Mouse (Mus musculus) megakaryocyte progenitor cell, adult 5-6 weeks (primary cell): Measurements from ENCODE around the gene Kcnj1. TPM values are rescaled to one million over a fixed set of nuclear protein-coding genes. Genes with fewer than 3 reads are reported as not detected.
A peak's percentile ranks its signal among the peaks of the same experiment; 100 is the strongest.

Source experiments
- ATAC-seq: replicated peaks from 2 replicates; pipeline ENCODE4 v1.8.0; 2016; ENCODE audit warnings: mild to moderate bottlenecking, moderate TSS enrichment, inconsistent platforms; ENCODE audit not compliant: poor library complexity
- total RNA-seq, 2 experiments: library from RNA; stranded (forward) in 1 of 2; stranded (reverse) in 1 of 2; fragments of 157-497, 149-512 nt in 1 of 2; fragments of 200-1000 nt in 1 of 2; gene quantifications; 2 replicates each; pipeline versions ENCODE4 v1.2.3 to v1.2.4; 2015 to 2017

The Kcnj1 gene
- total RNA-seq (2015) (not detected in 2 replicates), total RNA-seq (2017) (not detected in 2 replicates)

DNA sequence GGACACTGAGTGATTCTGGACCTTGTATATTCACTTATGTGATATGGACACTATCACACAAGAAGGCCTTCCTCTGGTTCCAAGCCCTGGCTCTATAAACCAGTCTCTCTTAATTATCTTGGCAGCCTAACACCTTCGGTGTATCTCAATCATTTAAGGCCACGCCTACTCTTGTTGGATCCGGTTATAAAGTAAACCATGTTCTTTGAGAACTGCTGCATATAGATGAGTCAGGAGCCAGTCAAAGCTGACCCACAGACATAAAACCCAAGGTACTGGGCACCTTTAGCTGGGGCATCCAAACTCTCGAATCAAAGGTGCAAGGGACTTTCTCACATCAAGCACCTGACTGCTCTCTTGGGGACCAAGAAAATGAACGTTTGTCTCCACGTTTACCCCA, at the start of gene Kcnj1:
Gene Kcnj1, plus strand, starts transcription at position 292 of the 400 bp plus-strand sequence.
- no peak for ATAC-seq

DNA sequence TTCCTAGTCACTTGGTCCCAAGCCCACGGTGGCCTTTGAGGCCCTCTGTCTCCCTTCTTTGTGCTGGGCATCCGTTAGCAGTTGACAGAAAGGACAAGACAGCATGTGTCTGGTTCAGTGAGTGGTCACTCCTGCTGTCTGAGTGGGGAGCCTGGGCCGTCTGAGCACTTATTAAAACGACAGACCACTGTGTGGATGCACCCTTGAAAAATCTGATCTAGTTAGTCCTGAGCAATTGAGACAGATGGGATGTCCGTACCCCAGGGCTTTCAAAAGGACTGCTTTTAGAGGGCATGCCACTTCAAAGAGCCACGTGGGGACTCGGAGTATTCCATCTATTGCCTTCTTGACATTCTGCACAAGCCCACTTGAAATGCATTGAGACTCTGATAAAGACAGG, 48.7 kb upstream of the Kcnj1 start:
- no peak for ATAC-seq

DNA sequence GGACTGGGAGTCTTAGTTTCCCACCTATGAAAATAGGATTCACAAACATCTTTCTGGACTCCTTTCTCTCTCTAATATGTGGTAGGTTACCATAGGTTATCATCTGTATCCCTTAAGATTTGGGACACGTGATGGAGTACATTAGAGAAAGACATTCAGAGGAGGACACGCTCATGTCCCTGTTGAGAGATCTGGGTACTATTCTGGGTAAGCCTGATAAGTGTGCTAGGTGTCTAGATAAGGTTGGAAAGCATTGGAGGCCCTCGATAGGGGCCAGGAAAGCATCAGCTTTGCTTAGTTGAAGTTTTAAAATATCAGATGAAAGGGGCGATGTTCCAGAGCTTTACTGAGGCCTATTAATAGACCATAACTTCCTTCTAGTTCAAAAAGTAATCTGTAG, 43.5 kb upstream of the Kcnj1 start:
- no peak for ATAC-seq

DNA sequence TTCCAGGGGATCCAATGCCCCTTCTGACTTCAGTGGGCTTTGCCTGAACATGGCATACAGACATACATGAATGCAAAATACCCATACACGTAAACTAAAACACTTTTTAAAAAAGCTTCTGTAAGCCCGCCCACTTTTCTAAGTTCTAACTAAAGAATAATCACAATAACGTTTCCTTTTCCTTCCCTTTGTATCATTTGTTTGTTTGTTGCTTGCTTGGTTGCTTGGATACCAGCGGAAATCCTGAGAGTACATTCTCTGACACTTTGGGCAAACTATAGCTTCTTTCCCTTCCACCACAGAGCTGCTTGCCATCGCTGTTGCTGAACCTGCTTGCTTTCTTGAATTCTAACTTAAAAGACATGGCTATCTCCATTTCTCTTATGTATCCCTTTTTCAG, 41.1 kb upstream of the Kcnj1 start:
- ATAC-seq = no peak

DNA sequence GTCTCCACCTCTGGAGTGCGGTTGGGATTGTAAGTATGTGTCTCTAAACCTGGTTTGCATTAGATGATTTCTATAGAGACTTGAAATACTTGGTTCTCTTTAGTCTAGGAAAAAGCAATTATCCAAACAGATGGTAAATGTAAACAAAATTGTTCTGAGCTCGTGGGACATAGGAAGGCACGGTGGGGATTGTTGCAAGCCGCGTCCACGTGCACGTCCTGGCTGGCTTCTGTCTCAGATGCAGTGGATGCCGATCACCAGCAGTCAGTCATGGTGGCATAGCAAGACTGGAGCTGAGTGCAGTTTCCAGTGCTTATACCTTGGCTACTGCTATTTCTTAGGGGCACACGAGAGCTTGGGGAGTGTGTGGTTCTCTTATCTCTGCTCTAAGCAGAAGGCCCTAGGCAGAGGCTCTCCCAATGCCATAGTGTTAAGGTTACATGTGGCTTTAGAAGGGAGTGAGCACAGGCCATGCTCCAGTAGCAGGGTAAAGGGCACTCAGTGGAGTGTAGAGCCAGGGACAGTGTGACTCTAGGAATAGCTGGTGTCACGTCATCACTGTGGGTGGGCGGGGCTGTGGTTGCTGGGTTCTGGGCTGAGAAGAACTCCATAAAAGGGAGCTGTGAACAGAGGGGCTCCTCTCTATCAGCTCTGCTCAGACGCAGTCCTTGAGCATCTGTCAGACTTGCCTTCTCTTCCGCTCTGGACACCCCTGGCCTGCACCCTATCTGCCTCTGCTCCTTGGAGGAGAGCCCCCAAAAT, 36.7 kb upstream of the Kcnj1 start:
- peak; percentile 54 for ATAC-seq

DNA sequence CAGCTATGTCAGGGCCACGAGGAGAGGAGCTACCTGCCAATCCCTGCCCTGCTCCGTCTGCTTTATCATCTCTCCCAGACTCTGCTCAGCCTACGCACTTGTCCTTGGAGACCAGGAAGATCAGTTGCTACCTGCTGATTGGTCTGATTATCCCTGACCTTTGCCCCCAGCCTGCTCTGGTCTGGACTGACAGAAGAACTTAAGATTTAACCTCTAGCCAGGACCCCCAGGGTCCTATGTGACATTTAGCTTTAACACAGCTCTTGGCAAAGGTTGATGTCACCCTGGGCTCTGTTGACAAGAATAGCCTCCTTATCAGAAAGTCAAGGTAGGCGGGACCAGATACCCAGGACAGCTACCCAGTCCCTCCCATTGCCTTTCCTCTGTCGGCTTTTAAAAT, 31.5 kb upstream of the Kcnj1 start:
- peak; percentile 59 for ATAC-seq

DNA sequence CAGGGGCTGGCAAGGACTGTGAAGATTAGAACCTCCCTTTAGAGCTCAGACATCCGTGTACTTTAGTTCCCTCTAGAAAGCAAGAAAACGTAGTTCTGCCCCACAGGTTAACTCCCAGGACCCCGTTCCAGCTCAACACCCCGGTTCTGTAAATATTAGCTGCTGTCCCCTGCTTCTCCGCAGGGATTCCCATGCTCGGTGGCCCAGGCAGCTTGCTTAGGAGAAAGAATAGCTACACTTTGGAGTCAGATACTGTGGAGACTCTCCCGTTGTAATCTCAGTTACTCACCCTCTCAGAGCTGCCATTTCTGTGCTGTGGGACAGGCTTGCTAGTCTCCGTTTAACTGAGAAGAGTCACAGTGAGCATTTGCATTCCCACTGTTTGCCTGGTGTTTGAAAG, 29.4 kb upstream of the Kcnj1 start:
- no peak for ATAC-seq

DNA sequence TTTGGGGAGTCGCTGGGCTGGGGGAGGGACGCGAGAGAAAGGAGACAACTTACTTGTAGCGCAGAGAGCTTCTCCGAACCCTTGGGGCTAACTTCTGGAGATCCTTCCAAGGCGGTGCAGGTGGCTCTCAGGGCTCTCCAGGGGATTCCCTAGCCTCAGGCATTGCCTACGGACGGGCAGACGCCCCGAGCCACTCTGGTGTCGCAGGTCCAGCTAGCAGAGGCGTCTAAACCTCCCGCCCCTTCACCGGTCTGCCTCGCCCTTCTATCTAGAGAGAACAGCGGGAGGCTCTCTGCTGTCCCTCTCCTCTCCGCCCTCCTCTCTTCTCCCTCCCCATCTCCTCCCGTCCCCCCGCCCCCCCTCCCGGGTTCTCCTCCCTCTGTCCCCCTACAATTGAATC, 28.2 kb upstream of the Kcnj1 start, which contains the start of gene Kcnj5:
Gene Kcnj5, minus strand, starts transcription at position 300 of the 400 bp plus-strand sequence.
- ATAC-seq = peak; percentile 36; the same call in 1 of the 2 replicates

DNA sequence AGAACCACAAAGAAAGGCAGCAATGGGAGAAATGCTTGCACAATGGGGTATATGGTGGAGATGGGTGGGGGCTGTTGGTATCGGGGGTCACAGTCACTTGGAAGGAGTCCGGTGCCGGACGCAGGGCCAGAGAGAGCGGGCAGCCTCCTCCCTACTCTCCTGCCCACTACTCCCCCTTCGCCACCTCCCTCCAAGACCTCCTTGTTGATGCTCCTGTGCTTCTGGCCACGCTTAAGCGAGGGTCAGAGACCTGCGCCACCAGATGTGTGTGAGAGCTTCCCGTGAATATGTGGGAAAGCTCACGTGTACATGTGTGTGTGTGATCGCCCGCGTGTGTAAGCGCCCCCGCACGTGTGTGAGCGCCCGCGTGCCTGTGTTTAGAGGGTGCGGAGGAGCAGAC, 27.8 kb upstream of the Kcnj1 start:
- no peak for ATAC-seq

DNA sequence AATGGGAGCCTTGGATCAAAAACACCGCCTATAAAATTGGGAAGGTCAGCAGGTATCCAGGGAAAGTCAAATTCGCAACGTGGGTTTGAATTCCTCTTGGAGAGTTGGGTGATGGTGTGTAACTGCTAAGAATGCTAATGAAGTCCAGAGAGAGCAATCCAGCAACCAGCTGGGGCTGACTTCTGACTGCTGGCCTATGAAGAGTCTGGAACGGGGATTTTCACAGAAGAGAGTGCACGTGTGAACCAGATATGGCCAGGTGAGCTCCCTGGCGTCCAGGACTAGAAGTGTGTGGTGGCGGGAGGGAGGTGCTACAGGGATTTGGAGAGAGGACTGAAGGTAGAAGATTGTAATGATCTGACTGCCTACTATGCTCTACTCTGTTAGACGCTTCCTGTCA, 24.2 kb upstream of the Kcnj1 start:
- ATAC-seq = no peak

DNA sequence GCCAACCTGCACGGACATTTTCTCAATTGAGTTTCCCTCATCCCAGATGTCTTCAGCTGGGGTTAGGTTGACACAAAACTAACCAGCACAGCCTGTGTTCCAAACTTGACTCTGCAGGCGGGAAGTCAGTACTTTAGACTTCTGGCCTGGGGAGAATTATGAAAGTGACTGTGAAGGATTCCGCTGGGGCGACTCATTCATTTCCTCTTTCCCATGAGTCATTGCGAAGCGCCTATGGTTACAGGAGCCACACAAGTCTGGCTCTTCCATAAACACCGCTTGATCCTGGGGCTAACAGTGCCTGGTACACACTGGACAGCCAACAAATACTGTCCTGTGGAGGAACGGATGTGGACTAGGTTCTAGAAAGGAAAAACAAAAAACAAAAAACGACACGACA, 22.9 kb upstream of the Kcnj1 start:
- peak; percentile 38 for ATAC-seq

DNA sequence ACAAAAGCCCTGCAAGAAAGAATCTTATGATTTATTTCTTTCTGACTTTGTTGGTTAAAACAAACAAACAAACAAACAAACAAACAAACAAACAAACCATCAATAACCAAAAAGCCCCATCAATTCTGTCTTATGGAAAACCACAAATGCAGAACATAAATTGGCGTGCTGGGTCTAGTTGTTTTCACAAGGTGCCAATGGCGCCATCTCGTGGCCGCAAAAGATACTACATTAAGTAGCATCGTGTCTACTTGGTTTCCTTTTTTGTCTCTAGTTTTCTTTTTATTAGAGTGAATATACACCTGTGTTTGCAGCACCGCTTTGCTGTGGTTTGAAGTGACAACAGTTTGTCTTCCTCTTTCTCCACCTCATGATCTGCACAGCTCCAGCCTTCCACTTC, 22.0 kb upstream of the Kcnj1 start:
- peak; percentile 74 for ATAC-seq

DNA sequence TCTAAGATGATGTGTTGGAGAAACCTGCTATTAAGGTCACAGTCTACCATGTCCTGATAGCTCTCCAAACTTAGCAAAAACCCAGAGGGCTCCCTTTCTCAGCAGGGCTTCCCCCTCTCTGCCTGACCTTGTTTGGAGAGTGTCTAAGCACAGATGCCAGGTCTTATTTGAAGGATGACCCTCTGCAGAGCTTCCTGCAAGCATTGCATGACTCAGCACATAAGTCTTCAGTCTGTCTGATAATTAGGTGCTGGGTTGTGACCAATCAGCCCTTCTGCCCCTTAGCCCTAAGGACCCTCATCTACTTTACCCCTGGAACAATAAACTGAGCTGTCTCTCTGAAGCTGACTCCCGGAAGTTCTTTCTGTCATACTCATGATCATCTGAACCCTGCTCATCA, 11.5 kb upstream of the Kcnj1 start:
- no peak for ATAC-seq

DNA sequence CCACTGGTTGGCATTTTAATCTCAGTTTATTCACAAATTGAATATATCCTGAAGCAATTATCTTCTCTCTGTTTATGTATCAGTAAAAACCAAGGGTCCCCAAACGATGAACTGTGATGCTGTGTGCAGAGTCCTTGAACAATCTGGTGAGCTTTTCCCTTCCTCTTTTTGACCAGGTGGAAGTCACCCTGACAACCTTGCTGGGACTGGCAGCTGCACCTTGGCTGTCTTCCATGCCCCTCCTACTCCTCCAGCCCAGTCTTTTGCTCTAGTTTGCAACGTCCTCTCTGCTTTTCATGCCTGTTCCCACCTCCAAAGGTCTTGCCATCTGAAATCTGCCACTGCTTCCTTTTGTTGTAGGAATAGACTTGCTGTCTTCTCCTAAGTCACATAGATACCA, 3.5 kb upstream of the Kcnj1 start:
- no peak for ATAC-seq

DNA sequence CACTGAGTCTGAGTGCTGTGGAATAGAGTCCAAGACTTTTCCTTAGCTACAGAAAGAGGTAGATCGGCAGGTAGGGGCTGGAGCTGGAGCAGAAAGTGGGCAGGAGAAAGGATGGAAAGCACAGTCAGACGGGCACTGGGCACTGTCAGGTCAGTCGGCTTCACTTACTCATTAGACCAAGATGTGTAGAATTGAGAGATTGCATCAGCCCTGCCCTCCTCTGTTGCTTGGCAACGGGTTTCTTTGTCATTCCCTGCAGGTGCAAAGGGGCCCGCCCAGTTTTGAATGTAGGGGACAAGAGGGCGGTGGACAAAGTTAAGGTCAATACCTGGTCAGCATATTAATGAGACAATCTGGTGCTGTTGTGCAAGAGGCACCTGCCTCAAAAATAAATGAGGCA, 2.9 kb upstream of the Kcnj1 start:
- no peak for ATAC-seq

DNA sequence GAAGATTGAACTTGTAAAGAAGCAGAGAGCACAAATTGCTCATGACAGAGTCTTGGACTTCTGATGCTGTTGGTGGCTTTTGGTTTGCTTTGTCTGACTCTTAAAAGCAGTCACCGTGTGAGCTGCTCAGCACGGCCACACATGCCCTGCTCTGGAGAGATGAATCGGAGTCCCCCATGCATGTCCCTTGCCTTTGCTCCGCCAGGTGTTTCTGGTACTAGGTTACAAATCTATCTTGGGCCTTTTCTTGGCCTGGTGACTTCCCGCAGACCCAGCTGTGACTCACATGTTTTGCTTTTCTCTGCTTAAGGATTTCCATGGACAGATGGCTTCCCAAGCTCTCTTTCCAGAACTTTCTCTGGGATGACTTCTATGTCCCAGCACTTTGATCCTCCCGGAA, 1.4 kb downstream of the Kcnj1 start:
- ATAC-seq = no peak

DNA sequence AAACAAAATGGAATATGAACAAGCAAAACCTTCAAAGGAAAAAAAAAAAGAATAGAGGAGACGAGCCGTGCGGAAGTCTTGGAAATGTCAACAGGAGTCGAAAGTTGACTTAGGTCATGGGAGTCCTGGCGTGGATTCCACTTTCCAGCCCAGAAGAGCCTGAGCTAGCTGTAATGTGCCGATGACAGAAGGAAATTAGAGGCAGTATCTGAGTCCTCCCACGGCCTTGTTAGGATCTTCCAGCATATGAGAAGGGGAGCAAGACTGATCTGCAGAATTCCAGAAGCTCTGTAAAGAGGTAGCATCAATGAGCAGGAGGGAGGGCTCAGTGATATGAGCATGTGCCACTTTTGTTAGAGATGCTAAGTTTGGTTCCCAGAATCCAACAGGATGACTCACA, 3.7 kb downstream of the Kcnj1 start:
- ATAC-seq = no peak

DNA sequence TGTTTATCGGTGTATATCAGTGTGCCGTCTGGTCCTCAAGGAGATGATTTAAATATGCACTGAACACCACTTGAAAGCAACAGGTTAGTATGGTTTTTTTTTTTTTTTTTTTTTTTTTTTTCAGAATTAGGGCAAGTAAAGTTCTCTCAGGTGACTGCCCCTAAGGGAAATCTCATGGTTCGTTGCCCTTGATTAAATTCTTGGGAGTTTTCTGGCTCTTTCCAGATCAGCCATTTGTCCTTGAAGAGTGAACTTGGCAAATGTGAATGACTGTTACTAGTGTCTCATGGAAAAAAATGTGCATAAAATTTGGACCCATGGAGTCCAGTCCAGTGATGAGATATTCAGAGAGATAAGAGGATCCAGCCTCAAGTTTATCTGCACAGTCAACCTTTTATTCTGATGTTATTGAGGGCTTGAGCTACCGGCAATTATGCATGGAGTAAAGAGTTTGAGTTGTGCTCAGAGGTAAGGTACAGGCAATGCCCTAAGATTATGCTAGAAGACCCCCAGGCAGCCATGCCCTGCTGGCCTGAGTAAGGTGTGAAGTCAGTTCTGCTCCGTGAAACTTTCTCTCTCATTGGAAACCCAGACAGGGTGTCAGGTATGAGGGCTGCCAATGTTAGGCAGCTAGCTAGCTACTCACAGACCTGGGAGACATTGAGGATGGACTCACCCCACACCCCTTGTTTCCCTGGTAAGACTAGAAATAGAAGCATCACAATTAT, 4.7 kb downstream of the Kcnj1 start:
- ATAC-seq = no peak

DNA sequence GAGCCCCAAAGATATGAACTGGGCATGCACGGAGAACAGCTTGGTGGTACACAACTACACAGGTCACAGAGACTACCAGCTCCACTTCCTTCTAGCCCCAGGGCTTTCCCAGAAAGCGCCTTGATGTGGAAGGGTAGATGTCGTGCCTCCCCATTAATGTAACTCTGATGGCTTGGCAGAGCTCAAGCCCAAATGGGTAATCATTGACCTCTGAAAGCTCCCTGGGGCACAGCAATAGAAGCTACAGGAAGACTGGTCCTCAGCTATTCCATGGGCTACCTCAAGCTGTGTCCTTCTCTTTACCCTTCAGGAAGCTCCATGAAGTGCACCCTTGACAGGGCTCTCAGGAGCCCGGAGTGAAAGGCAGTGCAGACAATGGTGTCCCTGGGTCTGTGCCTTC, 12.6 kb downstream of the Kcnj1 start:
- no peak for ATAC-seq

DNA sequence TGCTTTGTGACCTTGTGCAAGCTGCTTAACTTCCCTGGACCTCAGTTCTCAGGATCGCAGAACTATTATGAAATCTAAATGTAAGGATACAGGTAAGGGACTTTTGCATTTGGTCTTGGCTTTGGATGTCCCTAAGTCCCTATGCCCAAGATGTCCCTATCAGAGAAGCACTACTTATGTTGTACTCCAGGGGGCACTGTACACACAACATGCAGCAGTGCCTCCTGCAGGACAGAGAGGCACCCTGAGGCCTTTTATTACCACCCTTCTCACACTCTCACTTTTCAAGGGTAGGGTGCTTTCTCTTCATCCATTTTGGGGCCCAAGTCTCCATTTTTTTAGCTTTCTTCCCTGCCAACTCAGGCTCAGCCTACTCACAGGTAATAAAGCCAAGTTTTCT, 15.8 kb downstream of the Kcnj1 start:
- ATAC-seq = peak; percentile 85

DNA sequence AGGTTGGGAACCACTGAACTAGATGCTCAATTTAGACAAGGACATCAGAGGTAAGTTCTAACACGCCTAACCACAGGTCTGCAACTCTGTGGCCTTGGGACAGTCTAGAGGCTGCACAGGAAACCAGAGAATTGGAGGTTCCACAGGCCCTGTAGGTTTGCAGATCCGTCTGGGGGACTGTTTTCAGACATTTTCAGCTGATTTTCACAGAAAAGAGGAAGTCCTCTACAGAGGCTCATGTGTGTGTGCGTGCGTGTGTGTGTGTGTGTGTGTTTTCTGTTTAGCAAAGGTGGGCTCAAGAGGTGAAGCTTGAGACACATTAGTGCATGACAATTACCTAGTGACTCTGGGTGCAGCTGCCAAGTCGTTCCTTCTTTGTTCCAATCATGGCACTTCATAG, 18.8 kb downstream of the Kcnj1 start:
- peak; percentile 76 for ATAC-seq

DNA sequence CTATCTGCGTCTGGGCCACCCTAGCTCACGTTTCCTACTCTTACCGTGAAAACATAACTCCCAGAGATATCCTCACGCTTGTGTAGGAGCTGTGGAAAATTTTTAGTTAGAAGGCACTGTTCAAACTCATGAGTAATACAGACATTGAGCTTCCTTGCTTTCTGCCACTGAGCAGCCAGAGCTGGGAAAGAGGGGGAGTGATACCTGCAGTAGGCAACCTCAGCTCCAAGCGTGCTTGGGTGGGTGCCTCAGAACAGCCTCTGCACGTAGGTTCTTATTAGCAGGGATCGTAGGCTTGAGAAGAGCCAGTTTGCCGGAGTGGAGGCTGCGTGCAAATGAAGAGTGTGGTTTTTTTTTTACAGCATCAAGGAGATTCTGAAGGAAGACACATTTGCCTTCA, 19.4 kb downstream of the Kcnj1 start:
- ATAC-seq = no peak
